Mouse (Mus musculus) lung, adult 18-20 months (tissue): Measurements from ENCODE around the gene Ggta1.
"Not testable (repeated sequence)": the region's sequence is repeated elsewhere in the genome, so short reads cannot be mapped to it uniquely, and the experiment has no call there.

ENCODE experiments used
- DNase-seq, 2 experiments: peaks; one replicate each; pipeline ENCODE4 v3.0.0; 2022; ENCODE audit warnings: mixed read lengths in 2 of 2

The Ggta1 gene

GRCm38 (mm10) chr2:35459316-35459715 lies 3.7 kb downstream of the Ggta1 start:
- no peak for DNase-seq

- DNase-seq, result no peak
Measured at GRCm38 (mm10) chr2:35458421-35458820, 4.6 kb downstream of the Ggta1 start.

- no peak for DNase-seq
Measured at GRCm38 (mm10) chr2:35453736-35454135, 9.3 kb downstream of the Ggta1 start.

GRCm38 (mm10) chr2:35452695-35453094 lies 10.3 kb downstream of the Ggta1 start:
- DNase-seq, result not testable (repeated sequence)

- DNase-seq, result no peak
Measured at GRCm38 (mm10) chr2:35451484-35452050, 11.5 kb downstream of the Ggta1 start.

- DNase-seq, result no peak
Measured at GRCm38 (mm10) chr2:35450856-35451255, 12.2 kb downstream of the Ggta1 start.

GRCm38 (mm10) chr2:35449687-35450622 lies 13.1 kb downstream of the Ggta1 start:
- no peak for DNase-seq

- DNase-seq, result no peak
Measured at GRCm38 (mm10) chr2:35448914-35449670, 13.9 kb downstream of the Ggta1 start.

GRCm38 (mm10) chr2:35448215-35448913 lies 14.7 kb downstream of the Ggta1 start:
- DNase-seq, result no peak

- no peak for DNase-seq
Measured at GRCm38 (mm10) chr2:35447453-35447852, 15.6 kb downstream of the Ggta1 start.

GRCm38 (mm10) chr2:35446798-35447197 lies 16.2 kb downstream of the Ggta1 start:
- peak in 1 of 2 experiments; percentile 40 for DNase-seq

- DNase-seq, result no peak
Measured at GRCm38 (mm10) chr2:35446300-35446699, 16.7 kb downstream of the Ggta1 start.

GRCm38 (mm10) chr2:35445610-35446009 lies 17.4 kb downstream of the Ggta1 start:
- DNase-seq, result peak in 1 of 2 experiments; percentile 49

GRCm38 (mm10) chr2:35444764-35445262 lies 18.2 kb downstream of the Ggta1 start:
- no peak for DNase-seq

- DNase-seq, result no peak
Measured at GRCm38 (mm10) chr2:35443981-35444763, 18.9 kb downstream of the Ggta1 start.

GRCm38 (mm10) chr2:35443325-35443724 lies 19.7 kb downstream of the Ggta1 start:
- no peak for DNase-seq

- DNase-seq, result no peak
Measured at GRCm38 (mm10) chr2:35442079-35442478, 21.0 kb downstream of the Ggta1 start.

GRCm38 (mm10) chr2:35441419-35441818 lies 21.6 kb downstream of the Ggta1 start:
- no peak for DNase-seq

GRCm38 (mm10) chr2:35440480-35440879 lies 22.6 kb downstream of the Ggta1 start:
- no peak for DNase-seq

GRCm38 (mm10) chr2:35437796-35438195 lies 25.2 kb downstream of the Ggta1 start:
- peak in 1 of 2 experiments; percentile 45 for DNase-seq

GRCm38 (mm10) chr2:35434576-35435123 lies 28.4 kb downstream of the Ggta1 start:
- no peak for DNase-seq
